Mouse (Mus musculus): ENCODE measurements at regions not wholly inside any gene's neighbourhood (a gene's known extent, or its start where the extent isn't known, plus 50 kb on each side); places are given as distances from the start of the nearest gene placed in this dataset.

DNA sequence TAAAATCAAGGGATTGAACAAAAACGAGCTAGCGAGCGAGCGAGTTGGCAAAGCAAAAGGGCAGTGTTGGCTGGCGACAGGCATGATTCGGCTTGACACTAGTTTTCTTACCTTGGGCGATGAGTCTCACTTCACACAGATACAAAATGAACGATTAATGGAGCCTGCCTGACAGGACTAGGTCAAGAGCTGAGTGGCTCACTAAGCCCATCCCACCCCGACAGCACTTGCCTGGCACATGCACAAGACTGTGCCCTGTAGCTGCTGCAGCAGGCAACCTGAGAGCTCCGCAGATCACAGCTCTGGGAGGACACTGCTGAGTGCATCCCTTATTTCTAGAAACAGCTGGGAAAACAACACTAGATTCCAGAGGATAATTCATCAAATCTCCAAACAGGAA lies 71.6 kb downstream of the Rps12 start:
- TF ChIP-seq POLR2A (IDR thresholded peaks at IDR 0.05; ENCODE audit: low read depth, low read length) (no peak), CTCF (IDR thresholded peaks at IDR 0.05; ENCODE audit: extremely low read depth, insufficient read length, insufficient replicate concordance, low read depth, low read length) (no peak)

All from small intestine, adult 2 months (tissue).